Mouse (Mus musculus): ENCODE results near the gene Apol7a. TPM values are rescaled to one million over a fixed set of nuclear protein-coding genes. Genes with fewer than 3 reads are reported as not detected.

Apol7a gene
- total RNA-seq, 4 experiments from 2014 or later = 0.09 to 0.19 TPM; not detected in 2

DNA sequence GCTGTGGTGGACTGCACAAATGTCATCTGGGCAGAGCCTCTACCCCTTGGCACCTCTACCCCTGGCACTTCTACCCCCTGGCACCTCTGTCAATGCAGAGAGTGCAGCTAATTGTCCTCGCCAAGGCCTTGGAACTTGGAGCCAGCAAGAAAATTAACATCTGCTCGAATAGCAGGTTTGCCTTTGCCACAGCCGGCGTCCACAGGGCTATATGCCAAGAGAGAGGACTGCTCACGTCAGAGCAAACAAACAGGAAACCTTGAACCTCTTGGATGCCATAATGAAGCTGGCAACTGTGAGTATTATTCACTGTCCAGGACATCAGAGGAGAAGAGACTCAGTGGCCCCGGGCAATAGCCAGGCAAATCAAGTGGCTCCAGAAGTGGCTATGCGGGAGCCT lies 22.0 kb downstream of the Apol7a start:
- DNase-seq (ENCODE audit: low spot score) = no peak

DNA sequence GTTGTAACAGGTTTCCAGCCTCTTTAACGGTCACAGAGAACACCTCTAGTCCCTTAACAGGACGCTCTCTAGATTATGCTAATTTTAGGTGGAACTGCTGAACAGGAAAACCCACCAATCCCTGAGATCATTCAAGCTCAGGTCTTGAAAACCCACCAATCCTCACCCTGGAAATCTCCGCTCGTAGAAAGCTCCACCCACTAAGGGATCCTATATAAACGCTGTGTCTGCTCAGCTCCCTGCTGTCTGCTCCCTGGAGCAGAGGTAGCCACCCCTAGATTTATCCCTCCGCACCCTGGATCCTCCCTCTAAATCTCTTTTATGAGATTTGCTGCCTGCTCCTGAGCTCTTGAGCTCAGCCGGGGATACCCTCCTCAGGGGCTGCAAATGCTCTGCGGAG lies 28.3 kb downstream of the Apol7a start:
- DNase-seq (ENCODE audit: low spot score) = no peak

DNA sequence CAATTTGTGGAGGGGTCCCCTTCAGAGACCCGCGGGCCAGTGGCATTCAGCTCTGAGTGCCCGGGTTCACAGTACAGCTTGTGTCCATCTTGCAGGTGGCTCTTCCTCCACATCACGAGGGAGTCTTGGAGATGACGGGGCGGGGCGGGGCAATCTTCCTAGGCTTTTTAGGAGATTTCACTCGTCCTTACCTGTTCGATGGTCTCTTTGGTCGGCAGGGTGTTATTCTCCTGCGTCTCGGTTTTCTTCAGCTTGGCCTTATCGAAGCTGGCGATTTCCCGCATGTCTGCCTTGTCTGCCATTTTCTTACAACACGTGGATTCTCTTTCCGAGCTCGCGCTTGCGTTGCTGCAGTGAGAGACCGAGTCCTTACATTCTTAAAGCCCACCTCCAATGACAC lies 28.9 kb downstream of the Apol7a start:
- DNase-seq (ENCODE audit: low spot score) = no peak

DNA sequence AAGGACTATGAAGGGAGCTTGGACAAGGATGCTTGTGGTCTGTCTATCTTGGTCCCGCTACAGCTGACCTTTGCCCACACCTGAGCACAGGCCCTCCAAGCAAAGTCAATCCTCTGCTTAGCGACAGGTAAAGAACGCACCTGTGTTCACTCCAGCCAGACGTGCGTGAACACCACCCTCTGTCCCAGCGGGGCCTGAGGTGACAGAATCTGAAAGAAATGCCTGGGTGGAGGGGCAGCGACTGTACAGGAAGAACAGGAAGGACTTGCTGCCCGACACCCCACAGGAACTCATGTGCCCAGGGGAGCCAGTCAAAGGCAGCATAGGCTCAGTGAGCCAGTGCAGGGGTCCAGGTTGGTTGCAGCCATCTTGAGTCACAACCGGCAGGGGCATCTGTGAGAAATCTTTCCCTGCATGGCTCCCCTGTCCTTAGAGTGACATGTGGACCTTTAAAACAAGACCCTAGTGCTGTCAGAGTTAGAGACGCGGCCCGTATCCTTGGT lies 30.0 kb downstream of the Apol7a start:
- DNase-seq (ENCODE audit: low spot score) = no peak

DNA sequence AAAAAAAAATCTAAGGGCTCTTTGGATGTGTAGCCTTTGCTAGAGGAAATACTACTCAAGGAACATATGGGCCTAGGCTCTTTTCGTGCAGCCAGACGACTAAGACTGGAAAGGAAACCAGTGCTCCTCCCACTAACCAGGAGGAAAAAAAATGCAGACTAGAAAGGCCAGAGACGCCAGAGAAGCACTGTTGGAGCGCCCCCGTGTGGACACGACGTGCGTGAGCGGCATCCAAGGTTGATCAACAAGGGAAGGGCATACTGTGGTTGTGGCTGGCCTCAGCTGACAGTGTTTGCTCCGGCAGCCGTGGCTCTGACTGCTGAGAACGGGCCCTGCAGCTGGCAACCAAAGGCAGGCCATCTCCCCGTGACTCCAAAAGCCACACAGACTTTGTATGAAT lies 30.8 kb downstream of the Apol7a start:
- DNase-seq (ENCODE audit: low spot score) = peak; percentile 97

DNA sequence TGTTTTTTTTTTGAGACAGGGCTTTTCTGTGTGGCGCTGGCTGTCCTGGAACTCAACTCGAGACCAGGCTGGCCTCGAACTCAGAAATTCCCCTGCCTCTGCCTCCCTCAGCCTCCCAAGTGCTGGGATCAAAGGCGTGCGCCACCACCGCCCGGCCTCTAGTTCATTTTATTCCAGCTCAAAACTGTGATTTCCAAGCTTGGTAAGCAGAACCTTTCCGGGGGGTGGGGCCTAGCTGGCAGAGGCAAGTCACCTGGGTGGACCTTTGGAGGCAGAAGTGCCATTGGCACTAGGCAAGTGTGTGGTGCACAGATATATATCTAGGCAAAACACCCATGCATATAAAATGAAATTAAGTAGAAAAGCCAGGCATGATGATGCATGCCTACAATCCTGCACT lies 31.4 kb downstream of the Apol7a start:
- DNase-seq (ENCODE audit: low spot score) = no peak

DNA sequence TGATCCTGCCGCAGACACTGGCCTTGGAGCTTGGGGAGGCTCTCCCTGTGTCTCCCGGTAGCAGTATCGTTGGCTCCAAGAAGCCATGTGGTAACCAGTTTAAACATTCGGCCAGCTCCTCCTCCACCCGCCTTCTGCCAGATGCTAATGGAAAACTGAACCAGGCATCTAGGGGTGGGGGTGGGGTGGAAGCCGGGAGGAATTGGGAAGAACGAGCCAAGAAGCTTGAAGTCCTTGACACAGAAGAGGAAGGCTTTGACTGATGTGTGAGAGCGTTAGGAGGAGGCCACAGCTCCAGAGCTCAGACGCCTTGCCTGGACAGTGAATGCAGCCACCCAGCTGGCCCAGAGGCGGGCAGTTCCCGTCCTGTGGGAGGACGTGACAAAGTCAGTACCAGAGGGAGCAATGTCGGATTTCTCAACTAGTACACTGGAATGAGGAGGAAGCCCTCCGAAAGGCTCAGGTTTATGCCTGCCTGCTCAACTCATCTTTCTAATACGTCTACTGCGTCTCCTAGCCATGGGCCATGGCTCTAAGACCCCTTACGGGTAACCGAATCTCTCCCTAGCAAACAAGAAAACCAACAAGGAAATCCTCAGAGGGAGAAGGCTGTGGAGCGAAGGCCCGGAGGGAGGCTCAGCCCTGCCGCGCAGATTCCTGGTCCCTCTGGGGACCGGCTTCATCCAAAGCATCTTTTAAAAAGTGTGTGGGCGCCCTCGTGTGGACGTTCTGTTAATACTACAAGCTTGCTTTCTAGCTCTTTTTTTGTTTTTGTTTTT lies 32.0 kb downstream of the Apol7a start:
- DNase-seq (ENCODE audit: low spot score) = peak; percentile 89

DNA sequence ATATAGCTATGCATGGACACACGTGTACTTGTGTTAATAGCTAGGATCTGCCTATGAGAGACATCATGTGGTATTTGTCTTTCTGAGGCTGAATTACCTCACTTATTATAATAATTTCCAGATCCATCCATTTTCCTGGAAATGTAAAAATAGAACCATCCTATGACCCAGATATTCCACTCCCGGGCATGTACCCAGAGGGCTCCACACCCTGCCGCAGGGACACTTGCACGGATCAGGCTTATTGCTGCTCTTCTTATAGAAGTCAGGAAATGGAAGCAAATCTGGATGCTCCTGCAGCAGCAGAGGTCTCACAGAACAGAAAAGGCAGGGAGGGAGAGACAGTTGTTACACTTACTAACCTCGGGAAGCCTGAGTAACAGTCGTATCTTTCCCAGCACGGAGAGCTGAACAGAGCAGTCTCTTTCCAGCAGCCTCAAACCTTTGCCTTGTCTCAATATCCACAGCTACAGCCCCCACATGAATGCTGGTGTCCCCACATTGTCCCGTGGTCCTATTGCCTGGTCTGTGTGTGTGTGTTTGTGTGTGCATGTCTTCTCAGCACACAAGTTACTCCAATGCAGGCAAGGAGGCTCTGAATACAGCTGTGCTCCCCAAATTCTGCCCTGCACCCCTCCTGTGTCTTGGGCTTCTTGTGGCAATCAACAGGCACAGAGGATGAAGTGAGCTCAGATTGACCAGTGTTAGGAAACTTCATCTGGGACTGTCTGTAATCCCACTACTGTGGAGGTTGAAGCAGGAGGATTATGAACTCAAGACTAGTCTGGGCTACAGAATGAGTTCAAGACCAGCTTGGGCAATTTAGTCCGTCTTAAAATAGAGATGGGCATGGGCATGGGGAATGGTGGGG lies 33.0 kb downstream of the Apol7a start:
- peak; percentile 74 for DNase-seq (ENCODE audit: low spot score)

DNA sequence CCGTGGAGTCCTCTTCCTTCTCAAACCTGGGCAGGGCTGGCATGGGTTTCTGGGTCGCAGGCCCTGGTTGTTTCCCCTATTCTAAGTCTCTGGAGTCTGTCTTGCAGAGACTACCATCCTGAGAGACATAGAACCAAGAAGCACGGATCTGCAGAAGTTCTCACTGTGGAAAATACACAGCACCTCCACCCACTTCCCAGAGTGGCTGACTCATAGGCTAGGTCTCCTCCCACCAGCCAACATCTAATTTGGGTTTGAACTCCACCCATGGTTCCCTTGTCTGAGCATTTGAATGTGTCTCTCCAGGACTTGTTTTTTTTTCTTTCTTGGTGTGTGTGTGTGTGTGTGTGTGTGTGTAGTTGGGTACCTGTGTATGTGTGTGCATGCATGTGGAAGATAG lies 34.9 kb downstream of the Apol7a start:
- peak; percentile 77 for DNase-seq (ENCODE audit: low spot score)

DNA sequence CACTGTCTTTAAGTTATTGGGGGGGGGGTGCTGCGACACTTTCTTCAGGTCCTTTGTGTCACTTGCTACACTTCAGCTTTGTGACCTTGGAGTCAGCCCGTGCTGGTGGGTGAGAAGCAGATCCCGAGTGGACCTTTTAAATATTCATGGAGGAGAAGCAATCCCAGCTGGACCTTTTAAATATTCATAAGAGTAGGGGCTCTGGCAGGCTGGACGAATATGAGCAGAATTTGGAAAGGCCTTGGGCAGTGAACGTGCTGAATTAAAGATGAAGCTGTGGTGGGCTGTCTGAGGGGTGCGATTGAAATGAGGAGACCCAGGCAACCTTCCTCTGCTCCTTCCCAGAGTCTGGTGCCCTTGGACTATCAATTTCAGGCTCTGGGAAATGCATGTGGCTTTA lies 35.3 kb downstream of the Apol7a start:
- no peak for DNase-seq (ENCODE audit: low spot score)

DNA sequence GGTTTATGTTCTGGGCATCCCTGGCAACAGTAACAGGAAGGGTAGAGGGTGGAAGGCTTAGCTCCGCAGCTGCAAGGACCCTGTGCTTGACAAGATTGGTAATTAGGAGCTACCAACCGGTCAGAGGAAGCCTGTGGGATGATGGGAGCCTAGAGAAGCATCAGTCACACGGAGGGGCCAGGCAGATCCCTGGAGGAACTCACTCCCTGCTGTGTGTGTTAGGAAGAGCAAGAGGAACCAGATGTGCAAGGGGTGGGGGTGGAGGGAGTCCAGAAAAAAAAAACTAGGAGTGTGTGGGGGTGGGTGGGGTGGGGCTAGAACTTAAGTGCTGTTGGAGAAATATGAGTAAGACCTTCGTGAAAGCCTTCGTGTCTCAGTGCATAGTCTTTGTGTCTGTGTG lies 36.0 kb downstream of the Apol7a start:
- DNase-seq (ENCODE audit: low spot score) = no peak

DNA sequence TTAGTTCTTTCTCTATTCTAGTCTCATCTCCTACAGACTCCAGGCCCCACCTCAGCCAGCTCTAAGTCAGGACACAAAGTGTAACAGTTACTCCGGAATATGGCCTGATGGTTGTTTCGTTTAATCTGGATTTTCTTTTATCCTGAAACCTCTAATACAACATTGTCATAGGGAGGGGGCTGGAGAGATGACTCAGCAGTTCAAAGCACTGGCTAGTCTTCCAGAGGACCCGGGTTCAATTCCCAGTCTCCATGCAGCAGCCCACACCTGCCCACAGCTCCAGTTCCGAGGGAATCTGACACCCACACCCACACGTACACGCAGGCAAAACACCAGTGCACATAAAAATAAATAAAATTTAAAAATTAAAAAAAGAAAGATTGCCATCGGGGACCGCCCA lies 39.0 kb downstream of the Apol7a start:
- DNase-seq (ENCODE audit: low spot score) = no peak

DNA sequence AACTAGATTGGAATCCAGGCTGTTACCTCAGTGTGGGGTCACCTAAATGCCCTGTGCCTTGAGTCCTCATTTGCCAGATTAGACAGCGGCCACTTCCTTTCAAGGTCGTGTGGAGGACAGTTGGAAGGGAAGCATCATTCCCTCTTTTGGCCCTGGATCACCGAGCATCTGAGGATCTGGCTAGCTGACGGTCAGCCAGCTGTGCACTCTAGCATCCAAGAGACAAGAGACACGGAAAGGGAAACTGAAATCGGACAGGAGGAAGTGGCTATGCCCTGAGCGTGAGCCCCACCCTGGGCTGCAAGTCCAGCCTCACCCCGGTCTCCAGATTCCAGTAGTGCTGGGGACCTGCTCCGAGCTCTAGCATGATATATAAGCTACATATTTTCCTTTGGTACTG lies 39.4 kb downstream of the Apol7a start:
- peak; percentile 76 for DNase-seq (ENCODE audit: low spot score)

DNA sequence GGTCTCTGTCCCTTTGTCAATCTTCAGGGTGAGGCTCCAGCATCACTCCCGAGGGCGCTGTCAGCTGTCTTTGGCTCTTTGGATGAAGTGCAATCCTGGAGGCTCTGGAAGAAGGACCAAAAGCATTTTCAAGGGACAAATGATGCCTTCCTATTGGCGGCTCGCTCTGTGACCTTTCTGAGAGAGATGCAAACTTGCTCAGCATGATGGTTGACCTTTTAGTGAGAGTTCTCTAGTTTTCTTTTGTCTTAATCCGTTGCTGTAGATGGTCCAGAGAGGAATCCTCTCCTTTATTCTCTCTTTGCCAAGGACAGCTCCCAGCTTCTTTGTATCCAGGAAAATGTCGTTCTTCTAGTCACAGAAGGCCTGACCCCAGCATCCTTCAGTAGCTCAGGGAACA lies 39.8 kb downstream of the Apol7a start:
- no peak for DNase-seq (ENCODE audit: low spot score)

DNA sequence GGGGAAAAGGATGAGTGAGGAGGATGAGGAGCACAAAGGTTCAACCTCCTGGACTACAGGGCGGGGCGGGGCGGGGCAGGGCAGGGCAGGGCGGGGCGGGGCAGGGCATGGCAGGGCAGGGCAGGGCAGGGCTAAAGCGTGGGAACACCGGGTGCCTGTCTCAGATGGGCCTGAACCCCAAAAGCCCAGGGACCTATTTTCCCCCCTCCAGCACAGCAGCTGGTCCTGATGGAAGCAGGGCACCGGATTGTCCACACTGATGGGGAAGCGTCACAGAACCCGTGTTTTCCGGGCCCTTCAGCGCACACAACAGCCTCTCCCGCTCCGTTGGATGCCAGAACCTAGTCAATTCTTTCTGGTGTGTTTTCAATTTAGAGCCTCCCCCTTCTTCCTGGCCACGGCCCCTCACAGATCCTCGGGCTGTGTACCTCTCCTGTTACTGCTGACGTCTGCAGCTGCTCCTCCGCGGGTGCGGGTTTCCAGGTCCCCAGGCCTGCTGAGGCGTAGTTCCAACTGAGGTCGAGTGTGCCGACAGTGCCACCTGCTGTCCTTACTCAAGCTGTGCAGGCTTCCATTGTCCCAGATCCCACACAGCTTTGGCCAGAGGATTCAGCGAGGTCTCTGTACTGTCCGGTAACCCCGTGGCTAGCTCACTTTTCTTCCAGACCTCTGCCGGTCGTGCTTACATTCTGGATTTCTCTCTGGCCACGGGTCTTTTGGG lies 40.4 kb downstream of the Apol7a start:
- DNase-seq (ENCODE audit: low spot score) = peak; percentile 90

DNA sequence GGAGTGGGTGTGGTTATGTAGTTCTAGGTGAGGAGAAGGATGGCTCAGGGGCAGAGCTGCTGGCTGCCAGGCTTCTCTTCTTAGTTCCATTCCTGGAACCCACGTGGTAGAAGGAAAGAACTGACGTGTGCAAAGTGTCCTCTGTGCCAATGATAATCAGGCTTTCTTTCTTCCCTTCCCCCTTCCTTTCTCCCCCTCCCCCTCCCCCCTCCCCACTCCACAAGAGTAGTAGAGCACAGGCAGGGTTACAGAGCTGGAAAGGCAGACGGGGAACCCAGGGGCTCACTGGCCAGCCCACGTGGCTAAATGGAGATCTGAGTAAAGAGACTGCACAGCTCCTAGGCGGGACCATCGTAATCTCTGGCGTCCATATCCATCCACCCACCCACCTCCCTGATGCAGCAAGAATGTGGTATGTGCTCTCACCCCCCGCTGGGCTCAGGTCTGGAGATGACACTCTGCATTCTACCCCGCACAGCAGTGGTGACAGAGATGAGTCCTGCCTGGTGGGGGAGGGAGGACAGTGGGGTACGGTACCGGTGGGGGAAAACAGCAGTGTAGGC lies 42.6 kb downstream of the Apol7a start:
- DNase-seq (ENCODE audit: low spot score) = no peak

DNA sequence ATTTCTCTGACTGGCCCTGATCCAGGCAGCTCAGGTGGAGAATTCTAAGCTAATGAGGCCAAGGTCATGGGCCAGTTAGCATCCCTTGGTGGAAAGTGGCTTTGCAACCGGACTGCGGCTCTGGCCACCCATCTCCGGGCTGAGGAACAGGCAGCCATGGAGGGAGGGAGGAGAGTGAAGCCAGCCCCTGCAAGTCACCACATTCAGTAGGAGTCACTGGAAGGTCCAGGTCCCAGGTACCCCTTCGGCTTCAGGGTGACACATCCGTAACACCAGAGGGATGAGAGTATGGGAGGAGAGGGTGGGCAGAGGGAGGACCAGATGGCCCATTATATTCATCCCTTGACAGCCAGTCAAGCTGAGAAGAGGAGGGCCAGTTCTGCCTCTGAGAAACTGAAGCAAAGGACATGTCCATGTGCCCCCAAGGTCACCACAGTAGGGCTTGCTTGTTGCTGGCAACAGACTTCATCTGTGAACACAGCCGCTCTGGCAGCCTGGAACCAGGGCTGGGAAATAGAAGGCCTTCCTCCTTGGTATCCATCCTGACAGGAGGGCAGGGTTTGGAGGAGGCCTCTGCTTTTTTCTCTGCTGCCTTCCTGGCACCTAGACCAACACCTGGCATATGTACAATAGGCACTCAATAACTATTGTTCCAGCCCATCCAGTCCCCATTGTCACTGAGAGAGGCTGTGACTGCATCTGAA lies 43.9 kb downstream of the Apol7a start:
- no peak for DNase-seq (ENCODE audit: low spot score)

DNA sequence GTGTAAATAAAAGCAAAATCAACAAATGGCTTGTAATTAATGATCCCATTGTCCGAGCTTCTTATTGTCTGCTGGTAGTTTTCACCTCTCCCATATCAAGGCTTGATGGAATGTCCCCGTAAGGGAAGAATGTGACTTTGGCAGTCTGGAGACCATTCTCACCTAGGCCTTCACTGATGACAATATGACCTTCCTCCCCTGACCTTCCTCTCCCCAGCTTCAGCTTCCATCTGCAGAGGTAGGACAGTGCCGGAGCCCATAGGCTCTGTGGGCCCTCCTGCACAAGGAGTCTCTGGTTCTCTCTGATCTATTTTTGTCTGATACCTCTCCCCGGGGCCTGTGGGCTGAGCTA lies 44.4 kb downstream of the Apol7a start:
- no peak for DNase-seq (ENCODE audit: low spot score)

DNA sequence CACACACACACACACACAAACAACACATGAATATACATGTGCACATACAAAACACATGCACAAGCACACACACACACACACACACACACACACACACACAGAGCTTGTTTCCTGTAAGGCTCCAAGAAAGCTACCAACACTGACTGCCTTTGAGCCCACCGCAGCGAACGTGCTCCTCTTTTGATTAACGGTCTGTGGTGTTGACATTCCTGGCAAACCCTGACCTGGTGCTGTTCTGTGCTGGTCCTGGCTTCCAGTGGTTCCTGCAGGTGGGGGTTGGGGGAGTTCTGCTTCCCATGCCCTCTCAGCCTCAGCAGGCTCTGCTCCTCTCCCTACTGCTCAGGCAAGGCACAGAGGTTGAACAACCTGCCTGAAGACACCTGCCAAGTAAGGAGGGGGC lies 45.1 kb downstream of the Apol7a start:
- no peak for DNase-seq (ENCODE audit: low spot score)

DNA sequence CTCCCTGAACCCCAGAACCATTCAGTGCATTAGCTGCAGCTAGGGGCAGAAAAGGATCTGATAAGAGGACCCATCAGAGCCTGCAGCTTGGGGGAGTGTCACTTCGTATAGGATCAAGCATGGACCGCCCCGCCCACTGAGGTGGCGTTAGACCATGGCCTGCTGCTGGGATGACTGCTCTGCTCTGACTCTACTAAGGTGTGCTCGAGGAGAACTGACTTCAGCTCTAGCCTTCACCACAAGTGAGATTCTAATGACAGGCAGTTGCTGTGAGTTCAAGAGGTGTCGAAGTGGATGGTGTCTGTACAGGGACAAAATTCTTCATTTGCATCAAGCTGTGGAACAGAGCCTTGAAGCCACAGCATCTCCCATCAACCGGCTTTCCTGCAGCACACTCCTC lies 46.0 kb downstream of the Apol7a start:
- DNase-seq (ENCODE audit: low spot score) = no peak

DNA sequence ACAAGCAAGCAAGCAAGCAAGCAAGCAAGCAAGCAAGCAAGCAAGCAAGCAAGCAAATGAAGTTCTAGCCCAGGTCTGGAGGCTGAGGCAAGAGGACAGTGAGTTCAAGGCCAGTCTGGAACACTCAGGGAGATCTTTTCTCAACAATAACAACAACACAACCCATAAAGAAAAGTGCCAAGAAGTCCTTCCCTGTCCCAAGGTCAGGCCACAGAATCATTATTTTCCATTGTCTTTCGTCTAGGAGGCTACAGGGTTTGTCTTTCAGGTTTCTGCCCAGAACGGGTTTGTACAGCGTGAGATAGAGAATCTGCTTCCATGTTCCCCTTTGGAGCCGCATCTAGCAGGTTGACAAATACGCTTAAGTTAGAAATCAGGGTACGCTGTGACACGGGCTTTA lies 48.8 kb downstream of the Apol7a start:
- no peak for DNase-seq (ENCODE audit: low spot score)

Measured in heart, adult 8-10 months (tissue).